Mouse (Mus musculus) colon, adult 2 months (tissue): ENCODE measurements around the gene Rxra. TPM values are rescaled to one million over a fixed set of nuclear protein-coding genes. Genes with fewer than 3 reads are reported as not detected.

Experiments
- polyA plus RNA-seq: library from polyadenylated mRNA; depleted of rRNA; stranded (reverse); fragments of >200 nt; gene quantifications from 2 replicates; pipeline ENCODE4 v1.2.3, GENCODE M21; 2012; rRNA removed

Rxra gene
- 68.9 and 81.8 TPM in 2 replicates for polyA plus RNA-seq

DNA sequence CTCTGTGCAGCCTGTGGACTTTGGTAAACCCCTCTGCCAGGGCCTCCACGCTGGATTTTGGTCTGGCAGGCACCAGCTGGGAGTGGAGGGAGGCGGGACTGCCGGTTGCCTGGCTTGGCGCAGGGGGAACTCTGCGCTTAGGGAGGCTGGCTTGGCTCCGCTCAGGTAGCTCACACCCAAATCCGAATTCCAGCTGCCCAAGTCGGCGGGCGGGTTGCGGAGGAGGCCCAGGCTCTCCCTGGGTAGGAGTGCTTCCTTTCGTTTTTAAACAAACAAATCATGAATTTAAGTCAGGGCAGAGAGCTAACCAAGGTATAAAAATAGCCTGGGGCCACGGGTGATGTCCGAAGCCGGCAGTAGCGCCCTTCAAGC lies at the start of gene Rxra:
Gene Rxra (plus strand): TSS at position 335 of the 372 bp plus-strand sequence.

Other genes with a start within 250 kb of the Rxra start
- gene Vav2, start 249.4 kb upstream of the Rxra start, polyA plus RNA-seq, result 9.0 and 14.8 TPM in 2 replicates
- gene Brd3os, start 234.1 kb upstream of the Rxra start, polyA plus RNA-seq, result 4.0 and 5.9 TPM in 2 replicates
- gene Brd3, start 168.8 kb upstream of the Rxra start, polyA plus RNA-seq, result 21.0 and 31.3 TPM in 2 replicates
- 16.5 and 18.5 TPM in 2 replicates for gene Wdr5, start 161.3 kb upstream of the Rxra start, polyA plus RNA-seq
- 24.9 and 31.8 TPM in 2 replicates for gene Col5a1, start 210.0 kb downstream of the Rxra start, polyA plus RNA-seq